Mouse (Mus musculus): ENCODE results near the gene Wdr31. TPM values are rescaled to one million over a fixed set of nuclear protein-coding genes. Genes with fewer than 3 reads are reported as not detected.

Wdr31 gene
- polyA plus RNA-seq, 1 experiment from 2014 or later: 10.1 TPM

DNA sequence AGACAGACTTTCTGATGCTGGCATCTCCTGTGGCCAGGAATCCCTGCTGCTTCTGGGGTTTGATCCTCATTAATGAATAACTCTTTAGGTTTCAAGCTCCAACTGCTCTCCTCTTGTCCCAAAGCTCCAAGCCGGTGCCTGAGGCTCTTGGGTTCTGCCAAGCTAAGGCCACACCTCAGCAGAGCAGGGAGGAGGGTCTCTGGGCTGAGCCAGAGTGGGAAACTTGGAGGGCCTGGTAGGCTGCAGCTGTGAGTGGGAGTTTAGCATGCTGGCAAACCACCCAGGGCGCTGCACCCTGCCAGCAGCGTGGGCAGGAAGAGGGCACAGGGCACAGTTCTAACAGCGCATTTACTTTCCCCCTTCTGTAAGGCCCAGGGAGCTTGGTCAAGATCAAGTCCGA, 38.1 kb upstream of the Wdr31 start:
- Histone ChIP-seq H3K27me3 (ENCODE audit: low read depth, poor library complexity, severe bottlenecking) (no peaks in the 10 kb centered on the region), H3K4me3 (no peak overlapping the region), H3K36me3 (peaks cover 66% of the 10 kb centered on the region), H3K4me1 (no peaks in the 10 kb centered on the region), H3K27ac (replicated peaks) (no peak overlapping the region), H3K9me3 (replicated peaks) (no peaks in the 10 kb centered on the region)
- WGBS: 95% methylated on average over 5 of the region's 5 CpGs
- DNase-seq (ENCODE audit: low spot score): no peak

DNA sequence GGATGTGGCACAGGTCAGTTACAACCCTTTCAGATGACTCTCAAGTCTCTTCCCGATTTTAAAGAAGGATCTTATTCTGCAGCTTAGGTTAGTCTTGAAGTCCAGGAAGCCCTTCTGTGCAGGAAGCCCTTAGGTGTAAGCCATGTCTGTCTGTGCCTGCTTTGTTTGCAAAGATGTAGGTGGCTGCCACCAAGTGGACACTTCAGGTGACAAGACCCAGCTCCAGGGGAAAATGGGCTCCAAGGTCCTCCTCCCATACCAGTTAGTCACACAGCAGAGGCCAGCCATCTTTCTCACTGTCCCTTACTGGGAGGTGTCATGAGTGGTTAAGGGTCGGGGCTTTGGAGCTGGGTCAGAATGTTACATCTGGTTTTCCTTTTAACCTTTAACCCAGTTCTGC, 36.1 kb upstream of the Wdr31 start:
- H3K27me3 ChIP-seq (ENCODE audit: low read depth, poor library complexity, severe bottlenecking): no peaks in the 10 kb centered on the region
- H3K27ac ChIP-seq (replicated peaks): no peak overlapping the region
- DNase-seq (ENCODE audit: low spot score): no peak
- H3K9me3 ChIP-seq (replicated peaks): no peaks in the 10 kb centered on the region
- H3K4me1 ChIP-seq: peaks cover 5% of the 10 kb centered on the region
- peaks cover 46% of the 10 kb centered on the region for H3K36me3 ChIP-seq
- WGBS: 70% methylated on average over 2 of the region's 2 CpGs
- H3K4me3 ChIP-seq: no peak overlapping the region

DNA sequence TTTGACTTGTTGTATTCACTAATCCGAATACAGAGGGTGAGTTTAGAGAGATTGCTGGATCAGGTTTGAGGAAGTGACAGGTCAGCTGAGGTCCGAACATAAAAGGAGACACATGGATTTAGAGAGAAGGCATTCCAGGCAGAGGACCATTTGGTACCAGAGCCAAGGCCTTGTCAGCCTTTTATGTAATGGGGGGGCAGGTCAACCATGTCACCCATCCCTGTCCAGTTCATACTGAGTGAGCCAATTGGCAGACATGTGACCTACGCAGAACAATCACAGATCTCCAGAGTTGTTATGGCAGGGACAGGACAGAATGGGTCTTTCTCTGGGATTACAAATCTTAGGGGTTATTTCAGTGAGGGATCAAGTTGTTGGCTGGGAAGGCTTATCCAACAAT, 35.3 kb upstream of the Wdr31 start:
- no peak for DNase-seq (ENCODE audit: low spot score)
- WGBS: 84% methylated on average over 3 of the region's 3 CpGs
- Histone ChIP-seq H3K36me3 (peaks cover 38% of the 10 kb centered on the region), H3K4me3 (no peak overlapping the region), H3K4me1 (peaks cover 11% of the 10 kb centered on the region), H3K27me3 (ENCODE audit: low read depth, poor library complexity, severe bottlenecking) (no peaks in the 10 kb centered on the region), H3K9me3 (replicated peaks) (no peaks in the 10 kb centered on the region), H3K27ac (replicated peaks) (no peak overlapping the region)

DNA sequence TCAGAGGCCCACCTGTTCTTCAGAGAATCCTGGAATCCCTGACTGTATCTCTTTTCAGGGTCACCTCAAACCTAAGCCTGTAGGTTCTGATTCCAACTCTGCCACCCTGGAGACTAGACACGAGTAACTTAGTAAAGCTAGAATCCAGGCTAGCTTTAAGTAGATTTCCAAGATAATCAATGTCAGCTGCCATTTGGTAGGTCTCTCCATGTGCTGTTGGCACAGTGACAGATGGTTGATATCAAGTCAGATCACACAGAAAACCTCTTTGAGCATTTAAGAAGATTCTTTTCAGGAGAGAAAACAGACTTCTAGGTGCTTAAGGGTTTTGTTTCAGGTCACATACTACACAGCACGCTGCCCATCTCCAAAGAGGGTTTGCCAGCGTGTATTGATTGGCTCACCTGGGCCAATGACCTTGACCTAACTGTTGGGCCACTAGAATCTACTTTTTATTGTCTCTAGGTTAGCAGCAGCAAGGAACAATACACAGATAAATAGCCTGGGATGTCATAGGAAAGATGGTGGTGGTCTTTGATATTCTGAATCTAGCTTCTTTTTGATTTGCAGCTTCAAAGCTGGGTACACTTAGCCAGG, 32.8 kb upstream of the Wdr31 start, which contains the start of gene Hdhd3:
Gene Hdhd3, minus strand, starts transcription at position 94 of the 597 bp plus-strand sequence.
- Histone ChIP-seq H3K36me3 (peaks cover 27% of the 10 kb centered on the region), H3K27me3 (ENCODE audit: low read depth, poor library complexity, severe bottlenecking) (no peaks in the 10 kb centered on the region), H3K4me3 (peak within 1 kb of the TSS; percentile 90), H3K9me3 (replicated peaks) (no peaks in the 10 kb centered on the region), H3K27ac (replicated peaks) (peak within 1 kb of the TSS; percentile 84), H3K4me1 (peaks cover 13% of the 10 kb centered on the region)
- no peak for DNase-seq (ENCODE audit: low spot score)
- 78% methylated on average over 3 of the region's 3 CpGs for WGBS

DNA sequence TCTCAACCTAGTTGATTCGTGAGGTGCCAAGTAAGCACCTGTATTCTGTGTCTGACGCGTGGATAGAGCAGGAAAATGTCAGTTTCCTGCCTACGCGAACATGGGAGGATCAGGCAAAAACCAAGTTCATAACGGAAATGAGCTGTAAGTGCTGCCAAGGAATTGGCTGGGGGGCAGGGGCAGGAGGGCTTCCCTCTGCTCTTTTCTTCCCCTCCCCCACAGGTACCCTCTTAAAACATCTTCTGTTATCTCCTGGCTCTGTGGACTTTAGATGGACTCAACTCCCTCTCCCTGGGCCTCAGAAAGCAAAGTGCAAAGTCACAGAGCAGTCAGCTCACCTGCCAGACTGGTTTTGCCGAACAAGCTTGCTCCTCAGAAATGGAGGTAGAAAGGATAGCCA, 32.3 kb upstream of the Wdr31 start:
- 75% methylated on average over 7 of the region's 7 CpGs for WGBS
- H3K9me3 ChIP-seq (replicated peaks): no peaks in the 10 kb centered on the region
- DNase-seq (ENCODE audit: low spot score): no peak
- no peak overlapping the region for H3K4me3 ChIP-seq
- H3K36me3 ChIP-seq: peaks cover 24% of the 10 kb centered on the region
- H3K4me1 ChIP-seq: peaks cover 13% of the 10 kb centered on the region
- H3K27ac ChIP-seq (replicated peaks): no peak overlapping the region
- no peaks in the 10 kb centered on the region for H3K27me3 ChIP-seq (ENCODE audit: low read depth, poor library complexity, severe bottlenecking)

DNA sequence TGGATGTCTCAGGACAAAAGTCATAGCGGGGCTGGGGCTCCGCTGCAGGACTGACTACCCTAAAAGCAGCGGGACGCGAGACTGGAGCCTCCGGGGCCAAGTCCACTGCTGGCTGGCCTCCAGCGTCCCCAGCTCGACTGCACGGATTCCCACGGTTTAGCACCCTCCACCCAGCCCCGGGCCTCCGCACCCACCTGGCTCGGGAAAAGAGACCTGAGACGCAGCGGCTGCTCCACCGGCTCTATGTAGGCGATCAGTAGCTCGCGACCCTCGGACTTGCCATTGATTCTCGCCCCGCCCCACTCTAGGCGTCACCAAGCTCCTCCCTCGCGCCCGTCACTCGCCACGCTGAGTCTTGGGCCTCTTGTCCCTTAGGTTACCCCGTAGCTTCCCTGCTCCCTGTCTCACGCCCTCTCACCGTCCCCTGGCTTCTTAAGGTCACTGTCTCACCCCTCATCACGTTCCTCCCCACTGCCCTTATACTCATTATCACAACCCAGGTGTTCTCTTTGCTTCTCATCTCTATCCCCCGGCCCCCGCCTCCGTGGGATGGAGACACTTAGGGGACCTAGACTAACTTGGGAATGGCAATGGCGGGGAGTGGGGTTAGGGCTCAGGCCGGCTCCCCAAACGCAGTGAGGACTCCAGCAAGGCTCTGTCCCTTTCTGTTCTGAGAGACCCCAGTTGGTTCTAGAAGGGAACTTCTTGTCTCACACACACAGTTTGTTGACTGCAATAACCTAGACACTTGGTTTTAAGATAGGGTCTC, 31.5 kb upstream of the Wdr31 start:
- WGBS: 3% methylated on average over 38 of the region's 38 CpGs
- H3K9me3 ChIP-seq (replicated peaks): no peaks in the 10 kb centered on the region
- DNase-seq (ENCODE audit: low spot score): peak; percentile 92
- H3K27ac ChIP-seq (replicated peaks): peak overlapping the region; percentile 84
- peaks cover 13% of the 10 kb centered on the region for H3K4me1 ChIP-seq
- peaks cover 20% of the 10 kb centered on the region for H3K36me3 ChIP-seq
- H3K4me3 ChIP-seq: peak overlapping the region; percentile 90
- no peaks in the 10 kb centered on the region for H3K27me3 ChIP-seq (ENCODE audit: low read depth, poor library complexity, severe bottlenecking)

DNA sequence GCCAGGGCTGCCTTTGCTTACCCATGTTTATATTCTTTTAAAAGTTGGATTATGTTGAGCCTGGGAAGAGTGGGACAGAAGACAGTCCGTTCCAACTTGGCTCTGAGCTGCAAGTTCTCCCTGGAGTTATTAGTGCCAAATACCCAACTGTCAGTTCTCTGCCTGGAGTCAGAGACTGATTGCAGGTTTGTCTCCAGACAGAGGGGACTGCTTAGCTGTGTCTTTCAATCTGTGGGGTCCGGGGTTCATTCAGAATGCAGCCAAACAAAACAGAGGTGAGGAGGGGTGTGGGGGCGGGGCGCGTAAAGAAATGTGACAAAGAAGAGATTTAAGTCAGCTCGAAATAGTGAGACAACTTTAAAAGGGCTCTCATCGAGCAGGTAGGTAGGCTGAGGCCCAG, 30.8 kb upstream of the Wdr31 start:
- H3K9me3 ChIP-seq (replicated peaks): no peaks in the 10 kb centered on the region
- peaks cover 20% of the 10 kb centered on the region for H3K36me3 ChIP-seq
- peak overlapping the region; percentile 84 for H3K27ac ChIP-seq (replicated peaks)
- no peak for DNase-seq (ENCODE audit: low spot score)
- WGBS: 5% methylated on average over 7 of the region's 7 CpGs
- H3K4me1 ChIP-seq: peaks cover 13% of the 10 kb centered on the region
- H3K4me3 ChIP-seq: peak overlapping the region; percentile 90
- H3K27me3 ChIP-seq (ENCODE audit: low read depth, poor library complexity, severe bottlenecking): no peaks in the 10 kb centered on the region

DNA sequence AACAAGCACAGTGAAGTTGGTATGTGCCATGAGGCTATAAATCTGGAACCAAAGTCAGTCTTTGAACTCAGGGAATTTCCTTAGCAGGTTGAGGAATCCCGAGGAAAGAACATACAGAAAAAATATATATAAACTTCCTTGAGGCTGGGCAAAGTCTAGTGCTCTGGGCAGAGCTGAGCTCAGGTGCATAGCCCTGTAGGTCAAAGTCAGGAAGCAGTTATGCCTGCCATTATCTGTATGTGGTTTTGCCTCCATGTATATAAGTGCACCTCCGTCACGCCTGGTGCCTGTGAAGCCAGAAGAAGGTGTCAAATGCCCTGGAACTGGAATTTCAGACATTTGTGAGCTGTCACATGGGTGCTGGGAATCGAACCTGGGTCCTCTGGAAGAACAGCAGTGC, 30.1 kb upstream of the Wdr31 start:
- Histone ChIP-seq H3K27ac (replicated peaks) (no peak overlapping the region), H3K27me3 (ENCODE audit: low read depth, poor library complexity, severe bottlenecking) (no peaks in the 10 kb centered on the region), H3K36me3 (peaks cover 20% of the 10 kb centered on the region), H3K9me3 (replicated peaks) (no peaks in the 10 kb centered on the region), H3K4me3 (no peak overlapping the region), H3K4me1 (peaks cover 13% of the 10 kb centered on the region)
- DNase-seq (ENCODE audit: low spot score): no peak
- 89% methylated on average over 4 of the region's 4 CpGs for WGBS

DNA sequence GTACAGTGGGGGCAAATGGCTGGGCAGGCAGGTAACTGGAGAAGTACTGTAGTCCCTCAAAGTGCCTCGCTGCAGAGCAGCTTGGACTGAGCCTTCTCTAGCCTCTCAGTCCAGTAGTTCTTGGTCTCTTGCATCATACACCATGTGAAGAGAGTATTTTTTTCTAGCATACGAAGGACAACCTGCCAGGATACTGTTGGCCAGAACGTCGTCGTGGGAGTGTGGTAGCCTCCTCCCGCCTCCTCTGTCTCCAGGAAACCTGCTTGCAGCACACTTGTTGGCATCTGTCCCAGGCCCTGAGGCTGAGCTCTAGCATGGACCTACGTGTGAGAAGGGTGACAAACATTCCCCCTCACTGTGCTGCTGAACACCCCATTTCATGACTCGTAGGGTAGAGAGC, 26.1 kb upstream of the Wdr31 start:
- no peak for DNase-seq (ENCODE audit: low spot score)
- Histone ChIP-seq H3K27me3 (ENCODE audit: low read depth, poor library complexity, severe bottlenecking) (no peaks in the 10 kb centered on the region), H3K4me1 (peaks cover 8% of the 10 kb centered on the region), H3K4me3 (no peak overlapping the region), H3K9me3 (replicated peaks) (no peaks in the 10 kb centered on the region), H3K27ac (replicated peaks) (no peak overlapping the region), H3K36me3 (peaks cover 20% of the 10 kb centered on the region)
- 90% methylated on average over 8 of the region's 8 CpGs for WGBS

DNA sequence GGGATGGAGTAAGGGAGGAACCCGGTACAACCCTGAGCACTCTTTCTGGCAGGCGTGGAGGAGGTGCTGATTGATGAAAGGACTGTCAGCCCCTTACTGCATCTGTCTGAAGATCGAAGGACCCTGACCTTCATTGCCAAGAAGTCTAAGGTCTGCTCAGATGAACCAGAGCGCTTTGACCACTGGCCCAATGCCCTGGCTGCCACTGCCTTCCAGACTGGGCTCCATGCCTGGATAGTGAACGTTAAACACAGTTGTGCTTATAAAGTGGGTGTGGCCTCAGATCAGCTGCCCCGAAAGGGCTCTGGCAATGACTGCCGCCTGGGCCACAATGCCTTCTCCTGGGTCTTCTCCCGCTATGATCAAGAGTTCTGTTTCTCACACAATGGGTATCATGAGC, 25.2 kb upstream of the Wdr31 start:
- DNase-seq (ENCODE audit: low spot score): no peak
- 82% methylated on average over 8 of the region's 8 CpGs for WGBS
- no peak overlapping the region for H3K4me3 ChIP-seq
- H3K4me1 ChIP-seq: peaks cover 1% of the 10 kb centered on the region; the same call in 1 of the 2 replicates
- no peaks in the 10 kb centered on the region for H3K9me3 ChIP-seq (replicated peaks)
- H3K36me3 ChIP-seq: peaks cover 20% of the 10 kb centered on the region
- no peaks in the 10 kb centered on the region for H3K27me3 ChIP-seq (ENCODE audit: low read depth, poor library complexity, severe bottlenecking)
- H3K27ac ChIP-seq (replicated peaks): no peak overlapping the region

DNA sequence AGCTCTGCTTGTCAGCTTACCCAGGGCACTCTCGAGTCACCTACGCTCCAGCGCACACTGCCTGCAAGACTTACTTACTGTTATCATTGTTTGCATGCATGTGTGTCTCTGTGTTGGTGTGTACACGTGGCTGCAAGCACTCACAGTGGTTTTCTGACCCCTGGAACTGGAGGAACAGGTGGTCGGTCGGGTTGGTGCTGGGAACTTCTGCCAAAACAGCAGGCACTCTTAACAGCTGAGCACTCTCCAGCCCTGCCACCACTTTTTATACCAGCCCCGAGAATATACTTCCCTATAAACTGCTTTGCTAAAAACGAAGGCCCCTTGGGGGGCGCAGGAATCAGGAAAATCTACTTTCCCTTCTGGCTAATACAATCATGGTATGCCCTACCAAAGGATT, 23.5 kb upstream of the Wdr31 start:
- Histone ChIP-seq H3K27ac (replicated peaks) (no peak overlapping the region), H3K4me1 (no peaks in the 10 kb centered on the region), H3K36me3 (peaks cover 13% of the 10 kb centered on the region), H3K27me3 (ENCODE audit: low read depth, poor library complexity, severe bottlenecking) (no peaks in the 10 kb centered on the region), H3K4me3 (no peak overlapping the region), H3K9me3 (replicated peaks) (no peaks in the 10 kb centered on the region)
- no peak for DNase-seq (ENCODE audit: low spot score)
- WGBS: 75% methylated on average over 9 of the region's 9 CpGs

DNA sequence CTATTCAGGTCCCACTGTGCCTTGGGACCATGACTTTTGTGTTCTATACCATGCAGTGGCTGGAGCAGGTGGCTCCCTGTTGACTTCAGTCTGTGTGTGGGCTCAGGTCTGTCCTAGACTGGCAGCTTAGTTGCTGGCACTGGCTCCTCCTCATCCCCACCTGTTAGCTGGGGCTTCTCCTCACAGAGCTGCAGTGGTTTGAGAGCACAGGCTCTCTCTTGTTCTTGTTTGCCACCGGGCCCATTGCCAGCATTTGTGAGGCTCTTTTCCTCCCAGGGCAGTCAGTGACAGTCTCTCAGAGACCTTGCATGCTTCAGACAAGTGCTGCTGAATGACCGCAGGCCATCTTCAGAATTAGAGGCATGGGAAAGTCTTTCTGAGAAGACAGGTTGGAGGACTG, 22.0 kb upstream of the Wdr31 start:
- Histone ChIP-seq H3K27me3 (ENCODE audit: low read depth, poor library complexity, severe bottlenecking) (no peaks in the 10 kb centered on the region), H3K27ac (replicated peaks) (no peak overlapping the region), H3K36me3 (peaks cover under 1% of the 10 kb centered on the region; the same call in 1 of the 2 replicates), H3K4me1 (0 out of 2 replicates have a peak, but pooled peaks cover 6% of the 10 kb centered on the region), H3K4me3 (no peak overlapping the region), H3K9me3 (replicated peaks) (no peaks in the 10 kb centered on the region)
- DNase-seq (ENCODE audit: low spot score): no peak
- 84% methylated on average over 2 of the region's 2 CpGs for WGBS

DNA sequence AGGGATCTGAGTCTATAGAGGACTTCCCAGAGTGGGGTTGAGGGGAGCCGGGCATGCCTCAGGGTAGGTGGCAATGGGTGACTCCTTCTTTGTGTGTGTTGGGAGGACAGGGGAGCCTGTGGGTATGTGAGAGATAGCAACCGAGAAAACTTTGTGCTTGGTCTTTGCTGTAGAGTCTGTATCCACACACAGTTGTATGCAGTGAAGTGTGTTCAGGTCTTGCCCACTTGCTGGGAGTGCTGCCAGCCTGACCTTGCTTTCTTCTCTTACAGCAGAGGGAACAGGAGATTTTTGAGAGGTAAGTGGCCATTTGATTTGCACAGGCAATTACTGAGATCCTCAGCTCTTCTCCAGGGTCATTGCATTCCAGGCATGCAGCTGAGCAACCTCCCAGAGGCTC, 17.2 kb upstream of the Wdr31 start:
- 87% methylated on average over 2 of the region's 2 CpGs for WGBS
- Histone ChIP-seq H3K4me3 (no peak overlapping the region), H3K27ac (replicated peaks) (no peak overlapping the region), H3K36me3 (no peaks in the 10 kb centered on the region), H3K4me1 (0 out of 2 replicates have a peak, but pooled peaks cover 6% of the 10 kb centered on the region), H3K9me3 (replicated peaks) (no peaks in the 10 kb centered on the region), H3K27me3 (ENCODE audit: low read depth, poor library complexity, severe bottlenecking) (no peaks in the 10 kb centered on the region)
- no peak for DNase-seq (ENCODE audit: low spot score)

Measured in midbrain, embryonic 10.5 days (tissue).